Mouse (Mus musculus): ENCODE measurements around the gene Olfr611.

DNA sequence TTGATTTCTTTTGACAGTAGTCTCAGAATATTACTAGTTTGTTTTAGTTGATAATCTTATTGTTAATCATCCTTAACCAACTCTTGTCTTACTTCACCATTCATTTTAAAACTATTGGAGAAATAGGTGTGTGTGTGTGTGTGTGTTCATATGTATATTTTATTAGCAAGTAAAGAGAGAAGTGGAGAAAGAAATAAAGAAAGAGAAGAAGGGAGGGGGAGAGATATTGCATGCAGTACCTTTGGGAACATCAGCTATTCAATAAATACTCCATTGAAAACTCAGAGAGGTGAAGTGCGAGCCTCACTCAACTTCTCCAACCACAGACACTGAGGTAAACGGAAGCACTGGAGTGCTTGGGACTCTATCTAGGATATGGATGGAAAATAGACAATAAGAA lies 35.1 kb upstream of the Olfr611 start, which contains the start of gene Olfr615:
- TF ChIP-seq TAL1 (IDR thresholded peaks at IDR 0.05; ENCODE audit: low read length) (no peak), GATA1 (IDR thresholded peaks at IDR 0.05; ENCODE audit: low read length) (no peak)

Data from erythroblast, embryonic 14.5 days (primary cell).